19 mouse cellular contexts compared by ENCODE assay signal in genomic region chr13:35381641-35382040, GRCm38 (mm10).
"Had no signal": no experiment of that assay in that cellular context is flagged by ENCODE, and none has a peak within 500 bp of the region (broad histone marks: within the 10 kb centered on the region; RNA-seq: fewer than 3 reads in every experiment).

No protein-coding gene starts in this region.

- H3K36me3 ChIP-seq: limb, embryonic 12.5 days; limb, embryonic 15.5 days; liver, embryonic 13.5 days; midbrain, embryonic 12.5 days; midbrain, embryonic 15.5 days; neural tube, embryonic 12.5 days; neural tube, embryonic 15.5 days had no signal

- H3K27ac ChIP-seq: limb, embryonic 12.5 days; limb, embryonic 15.5 days; liver, embryonic 13.5 days; macrophage; midbrain, embryonic 12.5 days; midbrain, embryonic 15.5 days; neural tube, embryonic 12.5 days; neural tube, embryonic 15.5 days; stomach, postnatal 0 days had no signal

- DNase-seq: kidney, adult 9 months; kidney, postnatal 14 days; kidney, postnatal 4 days; left cerebral cortex, postnatal 4 days; liver, embryonic 13.5 days; lung, adult 2 months; lung, postnatal 14 days; right cerebral cortex, adult 18-20 months; right cerebral cortex, postnatal 14 days; right cerebral cortex, postnatal 4 days; thymus, postnatal 25 days had no signal

- H3K4me1 ChIP-seq: midbrain, embryonic 12.5 days; midbrain, embryonic 15.5 days; neural tube, embryonic 12.5 days; neural tube, embryonic 15.5 days had no signal

- H3K9ac ChIP-seq: limb, embryonic 12.5 days; limb, embryonic 15.5 days; liver, embryonic 13.5 days; midbrain, embryonic 12.5 days; midbrain, embryonic 15.5 days; neural tube, embryonic 12.5 days; neural tube, embryonic 15.5 days had no signal

- H3K4me3 ChIP-seq: limb, embryonic 12.5 days; limb, embryonic 15.5 days; liver, embryonic 13.5 days; midbrain, embryonic 12.5 days; midbrain, embryonic 15.5 days; neural tube, embryonic 12.5 days; neural tube, embryonic 15.5 days had no signal

- ATAC-seq: midbrain, embryonic 15.5 days had no signal

- H3K4me2 ChIP-seq: limb, embryonic 12.5 days; limb, embryonic 15.5 days; liver, embryonic 13.5 days; midbrain, embryonic 12.5 days; midbrain, embryonic 15.5 days; neural tube, embryonic 12.5 days; neural tube, embryonic 15.5 days had no signal

- H3K27me3 ChIP-seq: limb, embryonic 12.5 days; limb, embryonic 15.5 days; liver, embryonic 13.5 days; midbrain, embryonic 12.5 days; midbrain, embryonic 15.5 days; neural tube, embryonic 12.5 days; neural tube, embryonic 15.5 days had no signal

- H3K9me3 ChIP-seq: limb, embryonic 12.5 days; limb, embryonic 15.5 days; liver, embryonic 13.5 days; midbrain, embryonic 12.5 days; midbrain, embryonic 15.5 days; neural tube, embryonic 12.5 days; neural tube, embryonic 15.5 days had no signal
